Mouse (Mus musculus) CH12.LX (cell line): ENCODE data around the gene Nepro. TPM values are rescaled to one million over a fixed set of nuclear protein-coding genes. Genes with fewer than 3 reads are reported as not detected.

ENCODE experiments used
- DNase-seq: peaks from one replicate; pipeline ENCODE4 v3.0.0-alpha.2; 2013; ENCODE audit errors: extremely low read depth
- H3K27ac ChIP-seq: 2 replicates; pipeline ENCODE4 v1.5.1; 2012; ENCODE audit warnings: low read depth, mild to moderate bottlenecking, control low read depth, moderate library complexity; ENCODE audit not compliant: insufficient read depth
- H3K27me3 ChIP-seq: replicated peaks from 2 replicates; pipeline ENCODE3; 2012; ENCODE audit warnings: inconsistent platforms
- H3K36me3 ChIP-seq, 2 experiments: replicated peaks in 1 of 2; 2 replicates each; pipeline versions ENCODE3 to v1.6.1; 2012; ENCODE audit warnings: inconsistent platforms in 1 of 2, low read length in 1 of 2, mild to moderate bottlenecking in 1 of 2, mixed read lengths in 1 of 2, moderate library complexity in 1 of 2; ENCODE audit not compliant: control insufficient read depth in 1 of 2, insufficient read depth in 1 of 2
- H3K4me1 ChIP-seq, 2 experiments: 2 replicates each; pipeline ENCODE4 v1.6.1; 2012; ENCODE audit warnings: inconsistent platforms in 1 of 2, moderate library complexity in 1 of 2; ENCODE audit not compliant: insufficient read depth in 2 of 2, control insufficient read depth in 1 of 2
- H3K4me2 ChIP-seq: 2 replicates; pipeline ENCODE4 v1.6.1; 2012; ENCODE audit warnings: low read depth, mild to moderate bottlenecking, control low read depth; ENCODE audit not compliant: poor library complexity, insufficient read depth, severe bottlenecking
- H3K4me3 ChIP-seq, 3 experiments: fragments of 150-350 bp in 1 of 3; sonication (generic) in 1 of 3; replicated peaks in 1 of 3; 2 replicates each; pipeline versions ENCODE3 to v1.5.1; 2011 to 2012; ENCODE audit warnings: low read depth in 2 of 3, low read length in 2 of 3, mild to moderate bottlenecking in 2 of 3, moderate library complexity in 2 of 3, control low read depth in 1 of 3, improper control_type of control experiment in 1 of 3, inconsistent platforms in 1 of 3, mixed read lengths in 1 of 3; ENCODE audit not compliant: poor library complexity in 1 of 3
- H3K79me2 ChIP-seq: replicated peaks from 2 replicates; pipeline ENCODE4 v1.6.1; 2012; ENCODE audit warnings: mild to moderate bottlenecking, moderate library complexity; ENCODE audit not compliant: control insufficient read depth, poor library complexity, insufficient read depth, severe bottlenecking; ENCODE audit errors: extremely low read depth
- H3K9ac ChIP-seq: 2 replicates; pipeline ENCODE4 v1.6.1; 2012; ENCODE audit warnings: low read depth, mild to moderate bottlenecking, control low read depth, moderate library complexity; ENCODE audit not compliant: insufficient read depth
- H3K9me3 ChIP-seq: replicated peaks from 2 replicates; pipeline ENCODE3; 2012; ENCODE audit warnings: low read length, inconsistent platforms, mixed read lengths
- BHLHE40 ChIP-seq: IDR thresholded peaks from 2 replicates; pipeline ENCODE4 v1.6.1; 2011; ENCODE audit warnings: mild to moderate bottlenecking, low read depth, low read length, improper control_type of control experiment
- CHD1 ChIP-seq: IDR thresholded peaks from 2 replicates; pipeline ENCODE4 v1.6.1; 2012; ENCODE audit warnings: low read depth, low read length, improper control_type of control experiment, inconsistent platforms
- CHD2 ChIP-seq: IDR thresholded peaks from 2 replicates; pipeline ENCODE4 v1.6.1; 2011; ENCODE audit warnings: low read length, improper control_type of control experiment
- CTCF ChIP-seq, 2 experiments: IDR thresholded peaks in 1 of 2; conservative IDR thresholded peaks in 1 of 2; 2 replicates each; pipeline ENCODE4 v1.5.1; 2011 to 2012; ENCODE audit warnings: low read depth in 2 of 2, low read length in 2 of 2, improper control_type of control experiment in 1 of 2, inconsistent platforms in 1 of 2, mild to moderate bottlenecking in 1 of 2, moderate library complexity in 1 of 2
- E2F4 ChIP-seq: IDR thresholded peaks from 2 replicates; pipeline ENCODE4 v1.6.1; 2011; ENCODE audit warnings: low read depth, low read length, improper control_type of control experiment; ENCODE audit not compliant: insufficient replicate concordance
- ELF1 ChIP-seq: IDR thresholded peaks from 2 replicates; pipeline ENCODE4 v1.6.1; 2014; ENCODE audit warnings: low read depth, mild to moderate bottlenecking, inconsistent platforms, low read length, improper control_type of control experiment
- EP300 ChIP-seq: IDR thresholded peaks from 2 replicates; pipeline ENCODE4 v1.6.1; 2011; ENCODE audit warnings: low read length, improper control_type of control experiment
- ETS1 ChIP-seq: conservative IDR thresholded peaks from 2 replicates; pipeline ENCODE4 v1.6.1; 2012; ENCODE audit warnings: low read depth, mild to moderate bottlenecking, inconsistent platforms, low read length, improper control_type of control experiment, moderate library complexity
- GABPA ChIP-seq: IDR thresholded peaks from 2 replicates; pipeline ENCODE4 v1.6.1; 2012; ENCODE audit warnings: low read depth, low read length, improper control_type of control experiment, inconsistent platforms; ENCODE audit not compliant: insufficient replicate concordance
- HCFC1 ChIP-seq: IDR thresholded peaks from 2 replicates; pipeline ENCODE4 v1.6.1; 2012; ENCODE audit warnings: low read depth, mild to moderate bottlenecking, inconsistent platforms, low read length, improper control_type of control experiment
- IRF4 ChIP-seq: IDR thresholded peaks from 2 replicates; pipeline ENCODE4 v1.6.1; 2014; ENCODE audit warnings: low read depth, mild to moderate bottlenecking, inconsistent platforms, low read length, improper control_type of control experiment
- JUN ChIP-seq: IDR thresholded peaks from 2 replicates; pipeline ENCODE4 v1.6.1; 2011; ENCODE audit warnings: low read depth, mild to moderate bottlenecking, low read length, improper control_type of control experiment, moderate library complexity; ENCODE audit not compliant: insufficient read depth
- JUND ChIP-seq: conservative IDR thresholded peaks from 2 replicates; pipeline ENCODE4 v1.6.1; 2011; ENCODE audit warnings: low read depth, low read length, improper control_type of control experiment
- KAT2A ChIP-seq: IDR thresholded peaks from 2 replicates; pipeline ENCODE4 v1.6.1; 2012; ENCODE audit warnings: low read length, improper control_type of control experiment, inconsistent platforms; ENCODE audit not compliant: insufficient replicate concordance
- MAFK ChIP-seq: IDR thresholded peaks from 2 replicates; pipeline ENCODE4 v1.6.1; 2011; ENCODE audit warnings: low read length, improper control_type of control experiment; ENCODE audit not compliant: insufficient replicate concordance
- MAX ChIP-seq: IDR thresholded peaks from 2 replicates; pipeline ENCODE4 v1.6.1; 2011; ENCODE audit warnings: low read length, improper control_type of control experiment
- MAZ ChIP-seq: IDR thresholded peaks from 2 replicates; pipeline ENCODE4 v1.6.1; 2012; ENCODE audit warnings: low read depth, mild to moderate bottlenecking, inconsistent platforms, low read length, improper control_type of control experiment, moderate library complexity
- MEF2A ChIP-seq: IDR thresholded peaks from 2 replicates; pipeline ENCODE4 v1.6.1; 2014; ENCODE audit warnings: low read depth, mild to moderate bottlenecking, inconsistent platforms, low read length, improper control_type of control experiment, borderline replicate concordance
- MXI1 ChIP-seq: IDR thresholded peaks from 2 replicates; pipeline ENCODE4 v1.6.1; 2011; ENCODE audit warnings: mild to moderate bottlenecking, low read depth, low read length, improper control_type of control experiment
- MYC ChIP-seq: IDR thresholded peaks from 2 replicates; pipeline ENCODE4 v1.6.1; 2011; ENCODE audit warnings: low read depth, mild to moderate bottlenecking, improper control_type of control experiment, low read length
- NELFE ChIP-seq: IDR thresholded peaks from 2 replicates; pipeline ENCODE4 v1.6.1; 2011; ENCODE audit warnings: low read depth, low read length, improper control_type of control experiment
- NRF1 ChIP-seq: IDR thresholded peaks from 2 replicates; pipeline ENCODE4 v1.6.1; 2014; ENCODE audit warnings: low read depth, mild to moderate bottlenecking, inconsistent platforms, low read length, improper control_type of control experiment, moderate library complexity
- PAX5 ChIP-seq: IDR thresholded peaks from 2 replicates; pipeline ENCODE4 v1.6.1; 2012; ENCODE audit warnings: low read length, inconsistent platforms, mixed read lengths
- POLR2A ChIP-seq: IDR thresholded peaks from 2 replicates; pipeline ENCODE4 v1.6.1; 2011; ENCODE audit warnings: low read depth, mild to moderate bottlenecking, improper control_type of control experiment, low read length
- POLR2AphosphoS2 ChIP-seq: IDR thresholded peaks from 2 replicates; pipeline ENCODE4 v1.6.1; 2011; ENCODE audit warnings: low read depth, low read length, improper control_type of control experiment
- RAD21 ChIP-seq: IDR thresholded peaks from 2 replicates; pipeline ENCODE4 v1.6.1; 2011; ENCODE audit warnings: low read depth, mild to moderate bottlenecking, low read length, improper control_type of control experiment, moderate library complexity
- RCOR1 ChIP-seq: conservative IDR thresholded peaks from 2 replicates; pipeline ENCODE4 v1.6.1; 2012; ENCODE audit warnings: low read depth, mild to moderate bottlenecking, inconsistent platforms, low read length, improper control_type of control experiment
- SIN3A ChIP-seq: IDR thresholded peaks from 2 replicates; pipeline ENCODE4 v1.6.1; 2012; ENCODE audit warnings: low read length, improper control_type of control experiment, inconsistent platforms
- SMC3 ChIP-seq: IDR thresholded peaks from 2 replicates; pipeline ENCODE4 v1.6.1; 2011; ENCODE audit warnings: low read depth, low read length, improper control_type of control experiment
- TBP ChIP-seq: conservative IDR thresholded peaks from 2 replicates; pipeline ENCODE4 v1.6.1; 2011; ENCODE audit warnings: low read depth, low read length, improper control_type of control experiment
- TCF12 ChIP-seq: IDR thresholded peaks from 2 replicates; pipeline ENCODE4 v1.6.1; 2014; ENCODE audit warnings: low read depth, mild to moderate bottlenecking, inconsistent platforms, low read length, improper control_type of control experiment
- UBTF ChIP-seq: IDR thresholded peaks from 2 replicates; pipeline ENCODE4 v1.6.1; 2012; ENCODE audit warnings: low read depth, mild to moderate bottlenecking, inconsistent platforms, low read length, improper control_type of control experiment, moderate library complexity
- USF1 ChIP-seq: IDR thresholded peaks from 2 replicates; pipeline ENCODE4 v1.6.1; 2014; ENCODE audit warnings: low read depth, mild to moderate bottlenecking, inconsistent platforms, low read length, improper control_type of control experiment
- USF2 ChIP-seq: conservative IDR thresholded peaks from 2 replicates; pipeline ENCODE4 v1.6.1; 2011; ENCODE audit warnings: low read depth, low read length, improper control_type of control experiment
- ZC3H11A ChIP-seq: IDR thresholded peaks from 2 replicates; pipeline ENCODE4 v1.6.1; 2012; ENCODE audit warnings: low read depth, mild to moderate bottlenecking, inconsistent platforms, low read length, improper control_type of control experiment
- ZKSCAN1 ChIP-seq: IDR thresholded peaks from 2 replicates; pipeline ENCODE4 v1.6.1; 2012; ENCODE audit warnings: low read depth, inconsistent platforms, low read length, improper control_type of control experiment, borderline replicate concordance
- ZMIZ1 ChIP-seq: IDR thresholded peaks from 2 replicates; pipeline ENCODE4 v1.6.1; 2012; ENCODE audit warnings: low read depth, mild to moderate bottlenecking, inconsistent platforms, low read length, improper control_type of control experiment
- ZNF384 ChIP-seq: IDR thresholded peaks from 2 replicates; pipeline ENCODE4 v1.6.1; 2012; ENCODE audit warnings: low read depth, low read length, improper control_type of control experiment, inconsistent platforms
- dilution Hi-C: fragments of 300-500 bp; cut with MboI; formaldehyde crosslinking; loops from 2 replicates; pipeline ENCODE4 v1.14.3; 2020; ENCODE audit warnings: low sequenced_read_pairs; ENCODE audit not compliant: extremely low pct_unique_long_range_greater_than_20kb, extremely low pct_ligation_motif_present
- in situ Hi-C: fragments of 300-500 bp; cut with MboI; formaldehyde crosslinking; loops from 3 replicates; pipeline ENCODE4 v1.14.3; 2019; ENCODE audit warnings: low sequenced_read_pairs, low pct_ligation_motif_present, low pct_unique_long_range_greater_than_20kb, mixed read lengths
- polyA plus RNA-seq: library from polyadenylated mRNA; unstranded; fragments of >175 nt; gene quantifications from 2 replicates; pipeline ENCODE4 v1.2.1, GENCODE M21; 2012; ENCODE audit warnings: low read depth; ENCODE audit not compliant: insufficient read length
- total RNA-seq, 2 experiments: library from RNA; depleted of rRNA; stranded (reverse); fragments of 300-350 nt in 1 of 2; fragments of >200 nt in 1 of 2; gene quantifications; 2 replicates each; pipeline ENCODE4 v1.2.3; 2012 to 2014

Nepro gene
- total RNA-seq (2012; rRNA removed) (14.0 and 17.5 TPM in 2 replicates), total RNA-seq (2014; rRNA removed) (35.4 and 42.2 TPM in 2 replicates), polyA plus RNA-seq (34.2 and 34.5 TPM in 2 replicates)

DNA sequence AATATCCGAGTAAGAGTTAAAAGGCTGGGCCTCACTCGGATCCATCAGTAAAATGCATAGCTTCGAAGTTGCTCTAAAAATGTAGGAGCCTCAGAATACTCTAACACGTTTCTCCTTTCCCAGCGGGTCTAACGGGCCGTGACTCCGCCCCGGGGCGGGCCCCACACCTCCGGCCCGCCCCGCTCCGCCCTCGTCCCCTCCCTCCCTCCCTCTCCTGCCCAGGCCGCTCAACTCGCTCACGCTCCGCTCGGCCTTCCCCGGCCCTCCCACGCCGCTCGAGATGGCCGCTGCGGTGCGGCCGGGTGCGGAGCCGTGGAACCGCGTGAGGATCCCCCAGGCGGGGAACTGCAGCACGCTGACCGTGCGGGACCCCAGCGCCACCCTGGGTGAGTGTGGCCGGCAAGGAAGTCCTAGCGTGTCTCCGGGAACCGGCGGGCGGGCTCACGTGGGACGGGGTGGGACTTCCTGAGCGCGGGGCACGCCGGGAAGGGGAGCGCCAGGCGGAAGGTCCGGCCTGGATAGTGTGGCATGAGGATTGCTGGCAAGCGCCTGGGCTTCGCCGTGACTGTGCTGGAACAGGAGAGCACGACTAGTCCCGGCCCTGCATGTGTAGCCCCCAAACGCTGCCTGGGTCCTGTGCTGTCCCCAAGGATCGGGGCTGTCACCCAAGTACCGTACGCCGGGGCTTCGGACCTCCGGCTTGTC, at the start of gene Nepro:
Nepro (plus strand) TSS at position 219 of the 705 bp plus-strand sequence.
- peak within 1 kb of the TSS; percentile 70 for H3K27ac ChIP-seq
- peak within 1 kb of the TSS; percentile 98 for H3K4me2 ChIP-seq
- no peaks in the 10 kb centered on the region for H3K9me3 ChIP-seq
- H3K27me3 ChIP-seq = no peaks in the 10 kb centered on the region
- H3K4me1 ChIP-seq = peaks cover 2 to 29% of the 10 kb centered on the region in 2 experiments; a peak in 2 of 4 replicates
- in situ Hi-C loops = loop anchor here (10.0 to 25.0 kb wide), 2 partner anchors 239 to 437 kb away; no protein-coding TSS in a partner anchor
- peaks cover 40% of the 10 kb centered on the region for H3K79me2 ChIP-seq
- DNase-seq = peak; percentile 88
- dilution Hi-C loops = no loop called here
- peak; percentile 93 for TF ChIP-seq SIN3A
- TF ChIP-seq MAFK = no peak
- peak; percentile 96 for TF ChIP-seq POLR2AphosphoS2
- TF ChIP-seq ZKSCAN1 = no peak
- TF ChIP-seq UBTF = peak; percentile 37; the same call in 1 of the 2 replicates
- TF ChIP-seq EP300 = no peak
- peak; percentile 89 for TF ChIP-seq HCFC1
- peak; percentile 76; the same call in 1 of the 2 replicates for TF ChIP-seq MYC
- TF ChIP-seq KAT2A = peak; percentile 83; the same call in 1 of the 2 replicates
- TF ChIP-seq CHD2 = no peak
- no peak for TF ChIP-seq JUN
- TF ChIP-seq GABPA = no peak
- TF ChIP-seq MEF2A = peak; percentile 73
- no peak for TF ChIP-seq ZC3H11A
- TF ChIP-seq MAZ = peak; percentile 87; the same call in 1 of the 2 replicates
- peak; percentile 92 for TF ChIP-seq TBP
- peak; percentile 58 for TF ChIP-seq IRF4
- TF ChIP-seq ELF1 = peak; percentile 92
- peak; percentile 95 for TF ChIP-seq NELFE
- peak; percentile 97 for TF ChIP-seq MXI1
- peak; percentile 25; the same call in 1 of the 2 replicates for TF ChIP-seq NRF1
- TF ChIP-seq JUND = no peak
- TF ChIP-seq SMC3 = no peak
- no peak for TF ChIP-seq RAD21
- TF ChIP-seq RCOR1 = 0 out of 2 replicates have a peak, but pooled peaks have one; percentile 11
- TF ChIP-seq CTCF (conservative IDR thresholded peaks at IDR 0.05 in 1 of 2, IDR thresholded peaks at IDR 0.05 in 1 of 2; ENCODE audit: low read depth in 2 of 2, low read length in 2 of 2) = no peak
- peak; percentile 86 for TF ChIP-seq USF1
- peak; percentile 97 for TF ChIP-seq POLR2A
- TF ChIP-seq ZMIZ1 = peak; percentile 96
- TF ChIP-seq PAX5 = no peak
- peak; percentile 91 for TF ChIP-seq TCF12
- TF ChIP-seq MAX = peak; percentile 82
- no peak; the same call in 1 of the 2 replicates for TF ChIP-seq ETS1
- TF ChIP-seq ZNF384 = no peak
- TF ChIP-seq USF2 = peak; percentile 53; the same call in 1 of the 2 replicates
- TF ChIP-seq CHD1 = no peak; the same call in 1 of the 2 replicates
- TF ChIP-seq E2F4 = 0 out of 2 replicates have a peak, but pooled peaks have one; percentile 32
- TF ChIP-seq BHLHE40 = peak; percentile 92
- H3K4me3 ChIP-seq = peak within 1 kb of the TSS; percentile 82 to 90 (median 84)
- H3K9ac ChIP-seq = peak within 1 kb of the TSS; percentile 88
- H3K36me3 ChIP-seq = peaks cover 19 to 46% of the 10 kb centered on the region in 2 experiments
